Mouse (Mus musculus): ENCODE data around the gene Dnah10. TPM values are rescaled to one million over a fixed set of nuclear protein-coding genes. Genes with fewer than 3 reads are reported as not detected.
"Not testable (repeated sequence)": the region's sequence is repeated elsewhere in the genome, so short reads cannot be mapped to it uniquely, and the experiment has no call there.

Dnah10 gene
- polyA plus RNA-seq (2015; fragmentation: Nextera tagmentation; extraction: Ambion mirVana): 0.03 and 0.04 TPM in 2 replicates

DNA sequence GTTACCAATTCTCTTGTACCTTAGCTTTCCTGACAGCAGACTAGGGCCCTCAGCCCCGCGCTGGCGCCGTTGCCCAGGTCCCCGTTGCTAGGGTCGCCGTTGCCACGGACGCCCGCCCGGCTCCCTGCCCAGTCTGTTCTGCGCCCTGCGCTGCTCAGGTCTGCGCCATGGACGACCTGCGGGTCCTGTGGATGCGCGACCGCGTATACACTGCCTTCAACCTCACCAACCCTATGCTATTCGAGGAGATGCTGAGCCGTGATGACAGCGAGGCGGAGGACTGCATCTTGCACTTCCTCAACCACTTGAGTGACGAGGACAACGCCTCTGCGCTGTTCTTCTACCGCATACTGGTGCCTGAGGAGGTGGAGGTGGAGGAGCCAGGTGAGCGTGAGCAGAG lies at the start of gene Dnah10:
Dnah10 (plus strand) TSS at position 89 of the 400 bp plus-strand sequence.
- no peak for DNase-seq (ENCODE audit: low spot score)

DNA sequence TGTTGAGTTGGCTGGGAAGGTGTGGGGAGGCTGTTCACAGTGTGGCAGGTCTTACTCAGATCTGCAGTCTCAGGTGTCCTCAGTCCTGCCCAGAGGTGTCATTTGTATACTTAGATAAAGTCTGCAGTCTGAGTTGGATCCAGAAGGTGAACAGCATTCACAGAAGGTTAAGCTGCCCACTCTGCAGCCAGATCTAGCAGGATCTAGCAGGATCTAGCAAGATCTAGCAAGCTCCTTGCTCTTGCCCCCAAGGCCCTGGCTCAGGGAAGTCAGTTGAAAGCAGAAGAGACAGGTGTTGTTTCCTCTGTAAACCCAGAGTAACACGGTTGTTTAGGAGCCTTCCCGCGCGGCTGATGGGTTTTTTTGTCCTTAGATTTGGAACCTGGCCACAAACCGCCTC lies 11.1 kb upstream of the Dnah10 start:
- no peak for DNase-seq (ENCODE audit: low spot score)

DNA sequence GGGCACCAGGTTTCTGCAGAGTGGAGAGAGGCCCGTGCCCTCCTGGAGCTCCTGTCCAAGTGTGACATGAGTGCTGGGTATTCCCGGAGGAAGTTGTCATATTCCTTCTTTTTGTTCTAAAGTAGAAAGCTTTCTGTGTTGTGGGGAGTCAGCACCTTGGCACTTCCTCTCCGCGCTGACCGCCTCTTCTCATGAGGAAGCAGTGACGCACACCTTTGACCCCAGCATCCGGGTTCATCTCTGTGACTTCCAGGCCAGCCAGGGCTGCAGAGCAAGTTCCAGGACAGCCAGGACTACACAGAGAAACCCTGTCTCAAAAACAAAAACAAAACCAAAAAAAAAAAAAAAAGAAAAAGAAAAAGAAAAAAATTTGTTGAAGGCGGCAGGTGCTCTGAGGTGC lies 9.8 kb upstream of the Dnah10 start:
- DNase-seq (ENCODE audit: low spot score): no peak

DNA sequence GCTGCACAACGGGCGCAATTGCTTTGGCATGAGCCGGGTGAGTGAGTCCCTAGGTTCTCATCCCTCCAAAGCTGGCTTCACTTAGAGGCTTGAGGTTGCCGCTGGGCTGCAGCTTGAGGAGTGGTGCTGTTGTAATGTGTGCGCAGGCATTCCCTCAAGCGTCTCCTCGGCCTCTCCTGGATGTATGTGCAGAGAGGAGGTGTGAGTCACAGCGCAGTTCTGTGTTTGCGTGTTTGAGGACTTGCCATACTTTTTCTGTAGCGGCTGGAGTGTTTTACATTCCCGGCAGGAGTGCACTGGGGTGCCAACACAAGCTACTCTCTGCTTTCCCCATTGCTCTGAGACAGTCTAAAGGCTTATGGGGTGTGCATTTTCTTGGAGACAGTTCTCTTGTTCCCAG lies 6.9 kb upstream of the Dnah10 start:
- DNase-seq (ENCODE audit: low spot score): no peak

DNA sequence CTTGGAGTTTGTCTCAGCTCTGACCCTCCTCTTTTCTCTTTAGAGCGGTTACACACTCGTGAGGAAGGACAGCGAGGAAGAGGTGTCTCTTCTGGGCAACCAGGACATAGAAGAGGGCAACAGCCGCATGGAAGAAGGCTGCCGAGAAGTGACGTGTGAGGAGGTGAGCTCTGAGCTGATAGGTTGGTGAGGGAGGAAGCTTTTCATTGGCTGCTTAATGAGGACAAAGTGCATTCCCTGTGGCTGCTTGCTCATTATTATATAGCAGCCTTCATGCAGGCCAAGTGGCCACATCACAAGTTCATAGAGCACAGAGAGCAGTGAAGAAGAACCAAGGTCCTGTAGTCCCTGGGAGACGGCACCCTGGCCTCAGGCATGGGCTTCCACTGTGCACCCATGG lies 6.5 kb upstream of the Dnah10 start:
- DNase-seq (ENCODE audit: low spot score): no peak

DNA sequence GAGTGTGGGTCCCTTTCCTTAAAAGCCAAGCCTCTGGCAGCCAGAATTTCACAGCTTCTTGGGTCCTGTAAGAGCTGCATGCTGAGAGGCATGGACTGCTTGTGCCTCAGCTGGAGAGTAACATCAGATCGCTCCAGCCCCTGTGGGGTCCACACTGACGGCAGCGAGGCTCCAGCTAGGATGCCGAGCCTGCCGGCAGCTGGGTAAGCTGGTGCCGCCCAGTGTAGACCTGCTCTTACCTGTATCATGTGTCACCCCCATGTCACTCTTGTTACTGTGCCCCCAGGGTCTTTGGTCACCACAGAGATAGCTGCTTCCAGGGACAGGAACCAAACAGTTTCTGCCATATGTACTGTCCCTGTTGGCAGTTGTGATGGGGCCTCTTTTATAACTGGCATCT lies 1.8 kb upstream of the Dnah10 start:
- DNase-seq (ENCODE audit: low spot score): no peak

DNA sequence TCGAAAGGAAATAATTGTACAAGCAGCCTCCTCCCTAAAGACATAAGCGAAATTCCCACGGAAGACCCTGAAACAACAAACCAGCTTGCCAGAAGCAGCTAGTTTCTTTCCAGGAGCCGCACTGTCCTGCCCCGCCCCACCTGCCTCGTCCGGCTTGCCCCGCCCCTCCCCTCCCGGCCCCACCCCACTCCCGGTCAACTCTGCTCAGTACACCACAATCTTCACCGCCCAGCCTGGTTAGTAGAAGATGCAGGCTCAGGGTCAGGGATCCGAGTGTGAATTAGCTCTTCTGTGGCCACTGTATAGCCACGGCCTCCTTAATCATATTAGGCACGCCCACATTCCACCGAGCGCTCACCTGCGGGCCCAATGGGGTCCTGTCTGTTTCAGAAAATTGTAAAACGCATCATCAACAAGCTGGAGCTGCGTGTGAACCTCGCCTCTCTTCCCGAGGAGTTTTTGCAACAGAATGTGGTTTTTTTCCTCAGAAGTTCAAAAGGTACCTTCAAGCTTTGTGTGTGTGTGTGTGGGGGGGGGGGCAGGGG lies 4.8 kb downstream of the Dnah10 start:
- DNase-seq (ENCODE audit: low spot score): no peak

DNA sequence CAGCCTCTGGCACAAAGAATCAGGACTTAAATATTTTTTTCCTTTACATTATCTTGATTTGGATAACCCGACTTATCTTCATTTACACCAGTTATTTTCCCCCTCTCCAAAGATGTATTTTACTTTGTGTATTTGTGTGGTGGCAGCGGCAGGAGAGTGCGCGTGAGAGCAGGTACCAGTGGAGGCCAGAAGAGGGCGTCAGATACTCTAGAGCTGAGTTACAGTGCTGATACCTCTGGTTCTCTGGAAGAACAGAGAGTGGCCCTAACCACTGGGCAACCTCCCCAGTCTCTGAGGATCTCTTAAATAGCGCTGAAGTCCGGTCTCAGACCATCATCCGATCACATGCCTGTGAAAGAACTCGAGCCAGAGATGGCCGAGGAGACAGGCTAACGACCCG lies 9.1 kb downstream of the Dnah10 start:
- no peak for DNase-seq (ENCODE audit: low spot score)

DNA sequence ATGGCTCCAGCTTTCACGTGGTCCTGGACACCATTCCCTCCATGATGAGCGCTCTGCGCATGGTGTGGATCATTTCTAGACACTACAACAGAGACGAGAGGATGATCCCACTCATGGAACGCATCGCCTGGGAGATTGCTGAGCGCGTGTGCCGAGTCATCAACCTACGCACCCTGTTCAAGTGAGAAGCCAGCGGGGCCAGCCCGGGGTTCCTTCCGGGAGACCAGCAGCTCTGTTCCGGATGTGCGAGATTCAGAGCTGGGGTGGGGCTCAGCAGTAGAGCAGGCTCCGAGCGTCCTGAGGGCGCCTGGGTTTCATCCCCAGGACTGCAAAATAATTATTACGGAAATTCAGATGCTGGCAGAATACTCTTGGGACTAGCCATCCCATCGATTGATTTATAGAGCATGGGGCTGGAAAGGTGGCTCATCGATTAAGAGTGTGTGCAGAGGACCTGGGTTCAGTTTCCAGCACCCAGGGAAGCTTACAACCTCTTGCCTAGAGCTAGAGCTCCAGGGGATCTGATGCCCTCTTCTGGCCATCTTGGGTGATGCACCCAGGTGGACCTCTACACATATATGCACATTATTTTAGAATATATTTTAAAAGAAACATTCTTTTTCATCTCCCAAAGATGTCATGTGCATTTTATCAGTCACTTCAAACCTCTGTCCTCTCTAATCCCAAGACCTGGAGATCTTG lies 17.2 kb downstream of the Dnah10 start:
- DNase-seq (ENCODE audit: low spot score): no peak

DNA sequence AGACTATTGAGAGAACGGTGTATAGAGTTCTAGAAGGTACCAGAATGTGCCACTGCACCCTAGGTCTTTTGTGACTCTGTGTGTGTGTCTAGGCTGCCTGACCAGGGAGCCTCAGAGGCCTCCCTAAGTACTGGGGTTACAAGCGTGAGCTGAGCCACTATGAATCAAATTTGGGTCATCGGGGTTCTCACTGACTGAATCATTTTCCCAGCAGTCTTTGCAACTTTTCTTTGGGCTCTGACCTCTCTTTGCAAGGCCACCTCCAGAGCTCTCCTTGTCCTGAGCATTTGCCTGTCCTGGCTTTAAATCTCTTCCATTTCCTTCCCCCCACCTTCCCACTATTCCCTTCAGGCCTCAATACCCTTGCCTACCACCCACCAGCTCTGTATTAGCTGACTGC lies 19.0 kb downstream of the Dnah10 start:
- no peak for DNase-seq (ENCODE audit: low spot score)

DNA sequence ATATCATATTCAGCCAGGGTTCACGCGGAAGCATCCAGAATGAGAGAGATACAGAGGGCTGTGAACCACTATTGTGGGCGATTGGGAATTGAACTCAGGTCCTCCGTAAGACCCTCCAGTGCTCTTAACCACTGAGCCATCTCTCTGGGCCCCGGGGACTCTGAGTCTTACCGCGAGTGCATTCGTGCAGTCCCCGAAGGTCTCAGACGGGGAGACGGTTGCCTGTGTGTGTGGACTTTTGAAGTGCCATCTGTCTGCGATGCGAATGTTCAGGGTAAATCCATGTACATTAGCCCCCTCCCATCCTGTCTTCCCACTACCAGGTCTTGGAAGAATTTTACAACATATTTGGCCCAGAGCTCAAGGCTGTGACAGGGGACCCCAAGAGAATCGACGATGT lies 21.3 kb downstream of the Dnah10 start:
- no peak for DNase-seq (ENCODE audit: low spot score)

DNA sequence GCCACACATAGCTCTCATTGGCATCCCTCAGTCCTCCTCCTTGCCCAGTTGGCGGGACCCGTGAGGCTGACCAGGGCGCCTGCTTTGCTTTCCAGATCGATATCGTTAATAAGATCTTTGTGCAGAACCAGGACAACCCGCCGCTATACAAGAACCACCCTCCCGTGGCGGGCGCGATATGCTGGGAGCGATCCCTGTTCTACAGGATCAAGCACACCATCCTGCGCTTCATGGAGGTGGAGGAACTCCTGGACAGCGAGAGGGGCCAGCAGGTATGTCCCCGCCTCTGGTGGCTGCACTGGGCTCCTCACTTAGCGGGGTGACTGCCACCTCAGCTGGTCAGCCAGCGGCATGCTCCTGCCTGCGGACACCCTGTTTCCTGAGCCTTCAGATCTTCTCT lies 23.4 kb downstream of the Dnah10 start:
- DNase-seq (ENCODE audit: low spot score): no peak

DNA sequence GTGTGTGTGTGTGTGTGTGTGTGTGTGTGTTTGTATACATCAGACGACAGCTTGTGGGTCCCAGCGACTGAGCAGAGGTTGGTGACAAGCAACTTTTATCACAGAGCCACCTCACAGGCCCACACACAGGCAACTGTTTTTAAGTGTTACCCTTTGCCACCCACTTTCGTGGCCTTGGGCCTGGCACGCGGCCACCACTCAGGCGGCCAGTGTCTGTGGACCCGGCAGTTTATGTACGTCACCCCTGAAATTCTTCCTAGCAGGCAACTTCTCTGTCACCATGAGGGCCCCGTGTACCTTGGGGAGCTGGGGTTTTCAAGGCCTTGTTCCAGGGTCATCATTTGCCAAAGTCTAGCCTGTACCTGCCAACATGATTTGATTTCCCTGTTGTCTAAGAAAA lies 26.8 kb downstream of the Dnah10 start:
- DNase-seq (ENCODE audit: low spot score): no peak

DNA sequence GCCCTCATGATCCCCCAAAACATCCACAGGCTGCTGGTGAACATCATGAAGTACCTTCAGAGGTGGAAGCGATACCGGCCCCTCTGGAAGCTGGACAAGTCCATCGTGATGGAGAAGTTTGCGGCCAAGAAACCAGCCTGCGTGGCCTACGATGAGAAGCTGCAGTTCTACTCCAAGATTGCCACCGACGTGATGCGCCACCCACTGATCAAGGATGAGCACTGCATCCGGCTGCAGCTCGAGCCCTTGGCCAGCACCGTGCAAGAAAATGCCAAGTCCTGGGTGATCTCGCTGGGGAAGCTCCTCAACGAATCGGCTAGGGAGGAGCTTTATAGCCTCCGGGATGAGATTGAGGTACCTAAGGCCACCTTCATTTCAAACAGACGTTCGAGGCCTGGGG lies 36.1 kb downstream of the Dnah10 start:
- peak; percentile 15 for DNase-seq (ENCODE audit: low spot score)

DNA sequence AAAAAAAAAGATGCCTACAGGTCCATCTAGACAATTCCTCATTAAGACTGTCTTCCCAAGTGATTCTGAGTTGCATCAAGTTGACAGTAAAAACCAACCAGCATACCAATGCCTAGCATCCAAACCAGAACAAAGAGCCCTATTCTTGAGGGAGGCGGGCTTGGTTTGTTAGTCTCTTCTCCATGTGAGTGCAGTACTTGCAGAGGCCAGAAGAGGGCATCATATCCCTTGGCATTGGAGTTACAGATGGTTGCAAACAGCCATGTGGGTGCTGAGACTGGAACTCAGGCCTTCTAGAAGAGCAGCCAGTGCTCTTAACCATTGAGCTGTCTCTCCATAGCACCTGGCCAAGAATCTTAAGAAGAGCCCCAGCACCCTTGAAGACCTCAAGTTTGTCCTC lies 36.9 kb downstream of the Dnah10 start:
- no peak for DNase-seq (ENCODE audit: low spot score)

DNA sequence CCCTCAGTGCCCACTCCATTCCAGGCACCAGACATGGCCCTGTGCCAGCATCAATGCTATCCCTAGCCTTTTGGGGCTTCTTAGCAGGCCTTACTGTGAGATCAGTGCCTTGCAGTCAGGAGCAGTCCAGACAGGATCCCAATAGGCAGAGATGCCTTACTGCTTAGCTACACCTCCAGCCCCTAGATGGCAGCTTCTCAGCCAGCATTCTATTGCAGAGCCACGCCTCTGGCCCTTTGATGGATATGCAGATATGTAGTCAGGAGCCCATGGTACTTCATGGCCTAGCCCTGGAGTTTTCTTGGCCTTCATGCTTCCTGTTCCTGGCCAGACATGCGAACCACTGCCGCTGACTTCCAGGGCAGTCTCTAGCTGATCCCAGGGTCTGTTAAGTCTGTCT lies 49.7 kb downstream of the Dnah10 start:
- DNase-seq (ENCODE audit: low spot score): no peak

DNA sequence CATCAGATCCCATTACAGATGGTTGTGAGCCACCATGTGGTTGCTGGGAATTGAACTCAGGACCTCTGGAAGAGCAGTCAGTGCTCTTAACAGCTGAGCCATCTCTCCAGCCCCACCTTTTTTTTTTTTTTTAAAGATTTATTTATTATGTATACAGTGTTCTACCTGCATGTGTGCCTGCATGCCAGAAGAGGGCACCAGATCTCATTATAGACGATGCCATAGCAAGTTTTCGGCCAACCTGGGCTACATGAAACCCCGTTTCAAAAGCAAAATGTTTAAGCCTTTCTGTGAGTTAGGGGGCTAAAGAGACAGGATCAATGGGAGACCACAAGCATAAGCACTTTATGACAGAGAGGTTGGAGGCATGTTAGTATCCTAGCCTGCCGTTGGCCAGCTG lies 51.4 kb downstream of the Dnah10 start:
- DNase-seq (ENCODE audit: low spot score): not testable (repeated sequence)

DNA sequence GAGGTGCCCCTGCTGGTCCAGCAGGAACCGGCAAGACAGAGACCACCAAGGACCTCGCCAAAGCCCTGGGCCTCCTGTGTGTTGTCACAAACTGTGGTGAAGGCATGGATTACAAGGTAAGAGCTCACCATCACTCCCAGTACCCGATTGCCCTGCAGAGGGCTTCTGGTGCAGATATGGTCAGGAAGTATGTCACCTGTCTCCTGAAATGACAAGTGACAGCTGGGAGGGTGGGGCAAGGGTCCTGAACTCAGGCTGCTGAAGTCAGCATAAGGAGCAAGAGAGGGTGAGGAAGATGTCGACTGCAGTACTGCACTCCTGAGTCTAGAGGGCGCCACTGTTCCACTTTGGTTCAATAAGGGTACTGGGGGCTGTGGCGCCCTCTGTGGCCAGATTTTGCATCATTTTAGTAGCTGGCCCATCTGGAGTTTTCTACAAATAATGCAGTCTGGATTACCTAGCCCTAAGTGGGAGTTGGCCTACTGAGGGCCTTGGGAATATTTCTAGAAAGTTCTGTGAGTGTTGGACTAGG lies 52.4 kb downstream of the Dnah10 start:
- peak; percentile 67 for DNase-seq (ENCODE audit: low spot score)

DNA sequence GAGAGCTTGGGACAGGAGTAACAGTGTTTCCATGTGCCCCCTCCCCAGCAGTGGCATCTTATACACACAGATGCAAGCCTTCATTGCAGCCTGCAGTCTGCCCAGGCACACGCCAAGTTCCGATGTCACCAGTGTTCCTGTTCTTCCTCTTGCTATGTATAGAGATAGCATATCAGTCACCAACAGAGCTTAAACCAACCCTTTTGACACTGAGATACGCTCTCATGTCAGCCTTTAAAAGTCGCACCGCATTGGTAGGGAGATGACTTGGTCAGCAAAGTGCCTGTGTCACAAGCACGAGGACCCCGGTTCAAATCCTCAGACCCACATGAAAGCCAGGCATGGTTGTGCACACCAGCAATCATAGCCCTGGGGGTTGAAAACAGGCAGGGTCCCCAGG lies 55.0 kb downstream of the Dnah10 start:
- DNase-seq (ENCODE audit: low spot score): no peak

DNA sequence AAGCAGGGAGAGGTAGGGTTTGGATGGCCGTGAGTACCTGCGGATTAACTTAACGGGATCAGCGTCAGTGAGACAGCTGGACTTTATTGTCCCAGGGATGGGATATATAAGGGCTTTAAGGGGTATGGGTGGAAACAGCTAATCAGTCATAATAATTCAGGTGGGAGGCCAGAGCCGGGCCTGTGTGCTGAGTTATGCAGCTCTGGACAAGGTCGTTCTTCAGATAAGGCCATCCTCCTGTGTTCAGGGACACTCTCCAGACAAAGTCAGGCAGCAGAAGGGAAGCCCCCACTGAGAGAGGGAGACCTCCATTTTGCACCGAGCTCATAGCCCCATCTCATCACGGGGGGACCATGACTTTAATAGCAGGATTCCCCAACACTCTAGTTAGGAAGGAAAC lies 56.8 kb downstream of the Dnah10 start:
- no peak for DNase-seq (ENCODE audit: low spot score)

DNA sequence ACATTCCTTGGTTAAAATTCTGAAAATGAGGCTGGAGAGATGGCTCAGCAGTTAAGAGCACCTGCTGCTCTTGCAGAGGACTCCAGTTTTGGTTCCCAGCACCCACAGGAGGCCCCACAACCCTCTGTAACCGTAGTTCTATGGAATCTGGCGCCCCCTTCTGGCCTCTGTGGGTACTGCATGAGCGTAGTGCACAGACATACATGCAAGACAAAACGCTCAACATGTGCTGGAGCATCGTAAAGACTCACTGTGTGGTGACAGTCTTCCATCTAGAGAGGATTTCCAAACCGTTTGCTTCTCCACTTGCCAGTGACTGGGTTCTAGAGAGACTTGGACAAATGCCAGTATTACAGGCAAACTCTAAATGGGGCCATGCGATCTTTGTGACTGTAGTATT lies 60.8 kb downstream of the Dnah10 start:
- no peak for DNase-seq (ENCODE audit: low spot score)

DNA sequence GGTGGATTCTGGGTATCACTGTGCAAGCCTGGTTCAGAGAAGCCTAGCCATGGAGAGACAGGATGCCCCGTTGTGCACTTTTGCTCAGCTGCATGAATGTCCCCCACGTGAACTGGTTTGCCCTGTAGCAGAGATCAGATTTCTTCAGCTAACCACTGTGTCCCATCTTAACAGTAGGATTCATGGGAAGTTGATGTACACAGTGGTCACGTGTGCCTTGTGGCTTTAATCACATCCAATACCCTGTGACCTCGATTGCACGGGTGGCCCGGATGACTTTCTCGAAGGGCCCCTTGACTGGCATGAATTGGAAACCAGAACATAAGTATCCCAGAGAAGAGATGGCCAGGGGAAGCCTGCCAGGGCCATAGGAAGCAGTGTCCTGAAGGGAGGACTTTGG lies 67.2 kb downstream of the Dnah10 start:
- no peak for DNase-seq (ENCODE audit: low spot score)

DNA sequence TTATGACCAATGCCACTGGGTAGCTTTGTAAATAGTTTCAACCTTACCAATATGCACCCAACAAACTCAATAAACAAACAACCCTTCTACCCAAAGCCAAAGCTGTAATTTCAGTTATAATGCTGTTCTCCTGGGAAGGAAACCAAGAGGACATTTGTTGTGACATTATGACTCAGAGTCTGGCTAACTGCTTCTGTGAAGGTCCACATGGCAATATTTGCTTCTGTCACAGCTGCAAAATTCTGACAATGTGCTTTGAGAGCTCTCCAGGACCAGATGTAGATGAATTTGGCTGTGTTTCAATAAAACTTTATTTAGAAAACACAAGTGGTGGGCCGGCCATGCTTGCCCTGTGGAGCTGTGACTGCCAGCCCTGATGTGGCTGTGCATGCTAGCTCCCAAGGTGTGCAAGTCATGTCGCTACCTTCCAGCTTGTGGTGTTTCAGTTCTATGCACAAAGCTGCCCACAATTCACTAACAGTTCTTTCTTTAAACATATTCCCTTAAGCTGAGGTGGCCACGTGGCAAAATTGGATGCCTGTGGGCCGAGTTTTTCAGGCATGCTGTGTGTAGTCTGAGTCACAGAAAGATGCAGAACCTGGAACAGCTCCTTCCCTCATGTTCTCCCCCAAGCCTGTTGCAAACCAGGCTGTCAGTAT lies 85.0 kb downstream of the Dnah10 start:
- DNase-seq (ENCODE audit: low spot score): no peak
